Mouse (Mus musculus): Measurements from ENCODE around the gene Fbxl17.

The Fbxl17 gene

DNA sequence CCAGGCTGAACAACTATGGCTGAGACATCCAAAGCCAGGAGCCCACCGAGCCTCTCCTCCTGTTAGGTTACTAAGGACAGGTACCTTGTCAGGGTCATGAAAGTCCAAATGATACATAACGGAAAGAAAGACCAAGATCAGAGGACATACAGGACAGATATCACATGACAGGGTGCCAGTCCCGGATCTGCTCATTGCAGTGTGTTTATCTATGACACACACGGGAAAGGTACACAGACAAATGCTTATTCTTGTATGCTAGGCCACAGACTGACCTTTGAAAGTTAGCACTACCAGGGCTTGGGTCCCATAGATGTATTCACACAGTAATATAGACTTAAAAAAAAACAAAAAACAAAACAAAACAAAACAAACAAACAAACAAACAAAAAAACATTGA lies 404.8 kb downstream of the Fbxl17 start:
- no peak for DNase-seq (ENCODE audit: low spot score)

- DNase-seq (ENCODE audit: low spot score): no peak
Observed at GRCm38 (mm10) chr17:63093184-63093583, 406.6 kb downstream of the Fbxl17 start.

GRCm38 (mm10) chr17:63092774-63093173 lies 407.0 kb downstream of the Fbxl17 start:
- DNase-seq (ENCODE audit: low spot score): no peak

- DNase-seq (ENCODE audit: low spot score): no peak
Observed at GRCm38 (mm10) chr17:63090112-63090511, 409.7 kb downstream of the Fbxl17 start.

- no peak for DNase-seq (ENCODE audit: low spot score)
Observed at GRCm38 (mm10) chr17:63087265-63087664, 412.6 kb downstream of the Fbxl17 start.

GRCm38 (mm10) chr17:63086526-63086925 lies 413.3 kb downstream of the Fbxl17 start:
- no peak for DNase-seq (ENCODE audit: low spot score)

DNA sequence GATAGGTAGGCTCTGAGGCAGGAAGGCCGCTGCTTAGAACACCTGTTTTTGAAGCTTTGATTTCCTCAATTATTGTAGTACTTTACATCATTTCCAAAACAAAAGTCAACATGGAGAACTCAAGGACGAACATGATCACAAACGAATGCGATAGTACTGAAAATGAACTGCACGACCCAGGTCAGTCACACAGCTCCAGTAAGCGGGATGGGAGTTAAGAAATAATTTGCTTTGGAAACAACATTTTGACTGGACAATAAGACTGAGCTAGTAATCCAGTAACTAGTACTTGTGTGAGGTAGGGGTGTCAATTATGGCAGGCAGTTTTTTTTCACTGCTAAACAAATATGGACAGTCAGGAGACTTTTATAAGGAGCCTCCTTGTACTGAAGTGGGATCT lies 414.6 kb downstream of the Fbxl17 start:
- no peak for DNase-seq (ENCODE audit: low spot score)

DNA sequence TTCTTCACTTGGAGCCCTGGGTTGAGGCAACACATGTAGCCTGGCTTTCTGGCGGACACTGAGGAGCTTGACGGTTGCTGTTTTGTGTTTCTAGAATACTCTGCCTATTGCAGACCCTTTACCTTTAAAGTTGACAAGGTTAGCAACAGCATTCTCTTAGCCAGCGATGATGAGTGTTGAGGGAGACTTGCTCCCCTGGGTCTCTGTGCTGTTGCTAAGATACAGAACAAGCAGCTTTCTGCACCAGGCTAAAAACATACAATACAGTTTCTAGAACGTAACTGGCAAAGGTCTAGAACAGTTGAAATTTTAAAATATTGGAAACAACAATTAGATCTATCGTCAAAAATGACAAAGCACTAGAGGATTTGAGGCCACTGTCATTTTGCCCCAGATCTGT lies 420.7 kb downstream of the Fbxl17 start:
- no peak for DNase-seq (ENCODE audit: low spot score)

GRCm38 (mm10) chr17:63077509-63077908 lies 422.3 kb downstream of the Fbxl17 start:
- DNase-seq (ENCODE audit: low spot score): no peak

DNA sequence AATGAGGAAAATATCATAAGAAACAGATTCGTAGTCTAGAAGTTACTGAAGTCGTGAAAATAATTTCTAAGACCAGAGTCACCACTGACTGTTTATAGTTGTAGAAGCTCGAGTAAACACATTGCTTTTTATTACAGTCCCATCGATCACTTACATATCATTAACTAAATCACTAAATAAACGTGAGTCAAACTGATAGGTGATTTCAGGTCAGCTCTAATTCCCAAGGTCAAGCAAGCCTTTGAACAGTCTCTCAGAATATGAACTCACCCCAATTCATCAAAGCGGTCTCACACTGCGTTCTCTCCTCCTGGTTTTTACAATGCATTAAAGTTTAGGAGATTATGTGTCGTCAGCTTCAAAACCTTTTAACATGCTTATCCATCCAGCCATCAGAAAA lies 423.2 kb downstream of the Fbxl17 start:
- no peak for DNase-seq (ENCODE audit: low spot score)

DNA sequence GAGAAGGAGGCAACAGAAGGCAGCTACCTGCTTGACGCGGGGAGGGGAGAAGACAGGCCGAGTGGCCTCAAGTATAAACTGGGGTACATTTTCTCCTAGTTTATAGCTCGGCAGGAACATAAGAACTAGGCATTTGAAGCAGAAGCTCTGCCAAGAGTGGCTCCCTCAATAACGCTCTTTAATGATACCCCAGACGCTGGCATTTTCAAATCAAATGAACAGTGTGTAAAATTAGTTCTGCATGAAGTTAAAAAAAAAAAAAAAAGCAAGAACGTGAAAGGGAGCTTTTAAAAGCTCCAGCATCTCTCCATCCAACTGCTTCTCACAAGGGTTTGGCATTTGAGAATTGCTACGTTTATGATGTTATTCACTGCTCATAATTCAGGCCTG lies 423.8 kb downstream of the Fbxl17 start:
- DNase-seq (ENCODE audit: low spot score): no peak

GRCm38 (mm10) chr17:63075091-63076036 lies 424.5 kb downstream of the Fbxl17 start:
- no peak for DNase-seq (ENCODE audit: low spot score)

GRCm38 (mm10) chr17:63073342-63073741 lies 426.5 kb downstream of the Fbxl17 start:
- DNase-seq (ENCODE audit: low spot score): no peak

- DNase-seq (ENCODE audit: low spot score): no peak
Observed at GRCm38 (mm10) chr17:63071134-63071923, 428.5 kb downstream of the Fbxl17 start.

DNA sequence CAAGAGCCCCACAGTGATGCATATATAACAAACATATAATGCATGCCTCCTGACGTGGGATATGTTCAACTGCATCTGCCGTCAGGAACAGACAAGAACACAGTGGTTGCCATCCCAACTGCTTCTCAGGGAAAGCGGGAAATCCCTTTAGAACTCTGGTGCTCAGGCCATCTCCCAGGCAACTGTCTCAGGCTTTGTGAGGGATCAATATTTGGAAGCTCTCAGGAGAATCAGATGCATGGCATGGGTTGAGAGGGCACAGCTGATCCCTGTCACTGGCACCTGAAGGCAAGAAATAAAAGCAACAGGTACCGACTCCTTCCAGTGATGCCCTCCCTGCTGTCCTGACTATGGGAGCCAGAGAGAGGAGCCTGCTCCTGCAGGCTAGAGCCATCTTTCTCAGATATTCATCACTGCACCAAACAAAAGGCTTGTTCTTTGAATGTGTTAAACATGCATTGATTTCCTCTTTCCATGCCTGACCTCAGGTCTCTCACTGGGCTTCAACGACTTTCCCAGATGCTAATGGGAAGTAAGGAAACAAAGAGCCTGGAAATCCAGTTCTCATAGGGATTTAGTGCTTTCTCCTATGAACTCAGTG lies 429.6 kb downstream of the Fbxl17 start:
- DNase-seq (ENCODE audit: low spot score): no peak

DNA sequence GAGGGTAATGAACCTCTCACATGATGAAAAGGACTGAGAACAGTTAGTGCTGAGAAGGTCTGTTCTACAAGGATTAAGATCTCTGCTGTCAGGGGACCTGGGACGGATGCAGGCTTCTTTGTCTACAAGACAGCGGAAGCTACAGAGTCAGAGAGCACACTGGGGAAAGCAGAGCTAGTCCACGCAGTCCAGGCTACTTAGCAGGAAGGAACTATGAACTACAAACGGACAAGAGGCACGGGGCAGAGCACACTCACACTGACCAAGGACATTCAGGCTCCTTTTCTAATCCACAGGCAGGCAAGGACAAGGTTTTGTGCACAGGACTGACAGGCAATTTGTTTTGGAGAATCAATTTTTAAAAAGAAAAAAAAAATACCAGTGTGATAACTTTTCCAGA lies 437.0 kb downstream of the Fbxl17 start:
- DNase-seq (ENCODE audit: low spot score): no peak

- DNase-seq (ENCODE audit: low spot score): no peak
Observed at GRCm38 (mm10) chr17:63061786-63062185, 438.0 kb downstream of the Fbxl17 start.

DNA sequence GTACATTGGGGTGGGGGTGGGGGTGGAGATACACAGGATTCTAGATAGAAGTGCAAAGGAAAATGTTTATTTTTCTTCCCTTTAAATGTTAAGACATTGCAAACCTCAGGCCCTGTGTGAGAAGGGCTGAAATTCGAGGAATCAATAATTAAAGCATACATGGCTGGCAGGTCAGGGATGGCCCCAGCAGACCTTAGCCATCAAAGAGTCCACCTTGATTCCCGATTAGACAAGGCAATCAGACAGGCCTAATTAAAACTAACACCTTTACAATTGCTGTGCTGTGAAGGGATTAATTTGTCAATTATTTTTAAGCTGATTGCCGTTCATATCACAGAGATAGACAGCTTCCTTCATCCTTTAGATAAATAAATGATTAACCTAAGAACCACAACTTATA lies 439.0 kb downstream of the Fbxl17 start:
- DNase-seq (ENCODE audit: low spot score): no peak

GRCm38 (mm10) chr17:63057740-63058388 lies 442.0 kb downstream of the Fbxl17 start:
- DNase-seq (ENCODE audit: low spot score): no peak

DNA sequence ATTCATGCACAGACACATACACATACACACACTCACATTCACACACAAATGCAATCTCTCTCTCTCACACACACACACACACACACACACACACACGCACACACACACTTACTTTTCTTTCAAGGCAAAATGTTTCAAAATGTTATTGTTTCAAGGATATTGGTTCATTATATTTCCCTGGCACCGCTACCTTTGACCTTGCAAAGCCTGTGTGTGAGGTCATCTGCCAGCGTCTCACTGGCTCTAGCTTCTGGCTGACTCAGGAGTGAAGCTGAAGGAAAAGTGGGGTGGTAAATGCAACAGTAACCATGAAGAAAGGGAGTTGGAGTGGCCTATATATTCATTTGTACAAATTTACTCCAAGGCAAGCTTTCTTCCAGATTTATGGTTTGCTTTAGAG lies 442.8 kb downstream of the Fbxl17 start:
- no peak for DNase-seq (ENCODE audit: low spot score)

DNA sequence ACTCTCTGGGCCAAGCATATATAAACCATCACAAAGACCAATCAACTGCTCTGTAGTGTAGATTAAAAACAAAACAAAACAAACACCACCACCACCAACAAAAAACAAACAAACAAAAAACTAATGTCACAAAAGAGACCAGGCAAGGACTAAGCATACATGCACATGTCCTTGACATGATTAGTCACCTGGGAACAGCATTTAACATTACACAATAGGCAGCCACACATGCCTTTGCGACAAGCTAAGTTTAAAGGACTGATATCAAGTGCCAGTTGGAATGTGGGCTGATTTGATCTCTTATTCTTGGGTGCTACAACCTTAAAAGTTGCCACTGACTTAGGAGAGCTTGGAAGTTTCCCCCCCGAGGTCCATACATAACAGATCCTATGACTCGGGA lies 446.5 kb downstream of the Fbxl17 start:
- no peak for DNase-seq (ENCODE audit: low spot score)

DNA sequence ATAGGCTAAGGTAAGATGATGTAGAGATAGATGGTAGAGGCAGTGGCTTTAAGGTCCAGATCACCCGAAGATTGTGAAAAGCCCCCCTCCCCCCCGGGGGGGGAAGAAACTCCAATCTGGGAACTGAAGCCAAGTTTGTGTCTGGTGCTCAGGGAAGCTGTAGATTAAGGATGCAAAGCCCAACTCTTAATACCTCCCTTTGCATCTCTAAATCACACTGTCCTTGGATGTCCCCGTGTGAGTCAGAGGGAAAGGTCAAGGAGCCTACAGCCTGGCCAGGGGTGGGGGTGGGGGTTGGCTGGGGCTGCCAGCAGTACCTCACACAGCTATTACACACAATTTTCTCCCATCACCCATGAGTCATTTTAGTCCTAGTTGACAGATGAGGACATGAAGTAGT lies 453.4 kb downstream of the Fbxl17 start:
- DNase-seq (ENCODE audit: low spot score): no peak

Measured in spleen, adult 12 weeks (tissue).